Mouse (Mus musculus) midbrain, postnatal 0 days (tissue): Measurements from ENCODE around the gene Ptprh. TPM values are rescaled to one million over a fixed set of nuclear protein-coding genes. Genes with fewer than 3 reads are reported as not detected.
"Not testable (repeated sequence)": the region's sequence is repeated elsewhere in the genome, so short reads cannot be mapped to it uniquely, and the experiment has no call there.

Experiments
- ATAC-seq: fragments of 200-750 bp; cut with Nextera tagmentation; 2 replicates; pipeline ENCODE4 v1.8.0; 2017; ENCODE audit warnings: moderate number of reproducible peaks, mild to moderate bottlenecking, moderate TSS enrichment, moderate library complexity; ENCODE audit not compliant: low FRiP score
- DNase-seq: peaks from one replicate; pipeline ENCODE4 v3.0.0-alpha.2; 2015; ENCODE audit warnings: low spot score
- H3K27ac ChIP-seq: fragments of 300-500 bp; sonication (generic); 2 replicates; pipeline ENCODE4 v1.5.1; 2014; ENCODE audit warnings: low read depth, mild to moderate bottlenecking, low read length, mixed read lengths
- H3K27me3 ChIP-seq: fragments of 300-500 bp; sonication (generic); 2 replicates; pipeline ENCODE4 v1.6.1; 2014; ENCODE audit warnings: low read length, control low read depth, mixed read lengths; ENCODE audit not compliant: insufficient read depth
- H3K36me3 ChIP-seq: fragments of 300-500 bp; sonication (generic); 2 replicates; pipeline ENCODE4 v1.6.1; 2014; ENCODE audit warnings: low read length, control low read depth, mixed read lengths; ENCODE audit not compliant: insufficient read depth
- H3K4me1 ChIP-seq: fragments of 300-500 bp; sonication (generic); 2 replicates; pipeline ENCODE4 v1.6.1; 2014; ENCODE audit warnings: mild to moderate bottlenecking, control low read depth, antibody characterized with exemption, low read length, mixed read lengths; ENCODE audit not compliant: insufficient read depth
- H3K4me2 ChIP-seq: fragments of 300-500 bp; sonication (generic); 2 replicates; pipeline ENCODE4 v1.6.1; 2014; ENCODE audit warnings: low read depth, mild to moderate bottlenecking, low read length, mixed read lengths; ENCODE audit not compliant: poor library complexity, severe bottlenecking
- H3K4me3 ChIP-seq: fragments of 300-500 bp; sonication (generic); 2 replicates; pipeline ENCODE4 v1.5.1; 2014; ENCODE audit warnings: low read depth, mild to moderate bottlenecking, low read length, moderate library complexity
- H3K9ac ChIP-seq: fragments of 300-500 bp; sonication (generic); replicated peaks from 2 replicates; pipeline ENCODE4 v1.6.1; 2014; ENCODE audit warnings: mild to moderate bottlenecking, low read length, moderate library complexity, mixed read lengths; ENCODE audit not compliant: poor library complexity, severe bottlenecking
- H3K9me3 ChIP-seq: fragments of 300-500 bp; sonication (generic); 2 replicates; pipeline ENCODE4 v1.6.1; 2016; ENCODE audit warnings: low read length, control low read depth
- CTCF ChIP-seq: IDR thresholded peaks from 2 replicates; pipeline ENCODE4 v1.5.1; 2016; ENCODE audit warnings: antibody characterized with exemption, mild to moderate bottlenecking
- WGBS: fragments of 180-500 bp; shearing (Covaris S2); extraction: QIAGEN DNeasy Blood & Tissue Kit; methylation state at CpG from one replicate; pipeline ENCODE4 v1.1.7; 2014; 5-methylcytosine and 5-hydroxymethylcytosine counted together
- polyA plus RNA-seq: library from polyadenylated mRNA; unstranded; fragments of >200 nt; fragmentation: Nextera tagmentation; extraction: Ambion mirVana; gene quantifications from 2 replicates; pipeline ENCODE4 v1.2.1, GENCODE M21; 2015
- total RNA-seq: library from RNA; depleted of rRNA; stranded (reverse); fragments of >200 nt; gene quantifications from 2 replicates; pipeline ENCODE4 v1.2.3, GENCODE M21; 2014

Ptprh gene
- total and polyA plus RNA-seq, 2 experiments from 2014 or later, result 1.3 to 2.4 TPM

GRCm38 (mm10) chr7:4602969-4603368 is 872 bp downstream of the Ptprh start:
- Histone ChIP-seq H3K4me1 (no peaks in the 10 kb centered on the region), H3K36me3 (no peaks in the 10 kb centered on the region), H3K9me3 (0 out of 2 replicates have a peak, but pooled peaks cover 6% of the 10 kb centered on the region), H3K27ac (no peak overlapping the region), H3K9ac (no peak overlapping the region), H3K4me3 (no peak overlapping the region), H3K4me2 (no peak overlapping the region), H3K27me3 (no peaks in the 10 kb centered on the region)
- no peak for TF ChIP-seq CTCF
- DNase-seq (no peak), ATAC-seq (no peak)
- WGBS, result 89% methylated on average over 6 of the region's 6 CpGs

GRCm38 (mm10) chr7:4597046-4597445 is 6.8 kb downstream of the Ptprh start:
- H3K4me1 ChIP-seq, H3K27ac ChIP-seq, H3K36me3 ChIP-seq, H3K9me3 ChIP-seq, H3K9ac ChIP-seq, ATAC-seq, H3K27me3 ChIP-seq, H3K4me3 ChIP-seq, H3K4me2 ChIP-seq, DNase-seq: not testable (repeated sequence)
- WGBS, result 72% methylated on average over 4 of the region's 4 CpGs

DNA sequence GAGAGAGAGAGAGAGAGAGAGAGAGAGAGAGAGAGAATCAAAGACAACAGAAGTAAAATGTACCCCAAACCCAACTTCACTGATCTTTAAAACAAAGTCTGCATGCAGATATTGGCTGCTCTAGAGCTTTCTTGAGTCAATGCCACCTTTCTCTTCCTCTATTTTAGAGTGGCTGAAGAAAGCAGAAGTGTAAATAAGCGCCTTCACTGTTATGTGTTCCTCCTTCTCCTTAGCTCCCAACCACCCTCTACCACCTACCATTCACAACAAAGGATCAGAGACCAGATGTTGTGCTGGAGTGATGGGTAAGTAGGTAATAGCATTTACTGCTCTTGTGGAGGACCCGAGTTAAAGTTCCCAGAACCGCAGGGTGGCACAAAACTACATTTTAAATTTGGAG is 22.4 kb downstream of the Ptprh start:
- not testable (repeated sequence) for DNase-seq, H3K4me1 ChIP-seq, H3K9me3 ChIP-seq, H3K4me2 ChIP-seq, H3K4me3 ChIP-seq, H3K27me3 ChIP-seq, ATAC-seq, H3K36me3 ChIP-seq, H3K9ac ChIP-seq, H3K27ac ChIP-seq
- WGBS, result 81% methylated on average over 3 of the region's 3 CpGs

- 97% methylated on average over 2 of the region's 2 CpGs for WGBS
- H3K4me2 ChIP-seq, H3K4me1 ChIP-seq, H3K9me3 ChIP-seq, H3K27me3 ChIP-seq, H3K9ac ChIP-seq, H3K27ac ChIP-seq, H3K36me3 ChIP-seq, H3K4me3 ChIP-seq, DNase-seq, ATAC-seq: not testable (repeated sequence)
Observed at GRCm38 (mm10) chr7:4572361-4572760, 31.5 kb downstream of the Ptprh start.

GRCm38 (mm10) chr7:4562660-4563059 is 41.2 kb downstream of the Ptprh start:
- WGBS, result 98% methylated on average over 3 of the region's 3 CpGs

GRCm38 (mm10) chr7:4557167-4557560 is 46.7 kb downstream of the Ptprh start:
- Histone ChIP-seq H3K9me3 (no peaks in the 10 kb centered on the region), H3K9ac (no peak overlapping the region), H3K36me3 (no peaks in the 10 kb centered on the region), H3K27ac (no peak overlapping the region), H3K4me2 (peak overlapping the region; percentile 13; the same call in 1 of the 2 replicates), H3K27me3 (no peaks in the 10 kb centered on the region), H3K4me1 (no peaks in the 10 kb centered on the region), H3K4me3 (no peak overlapping the region)
- ATAC-seq (peak; percentile 33; the same call in 1 of the 2 replicates), DNase-seq (no peak)
- WGBS, result 71% methylated on average over 6 of the region's 6 CpGs
- no peak for TF ChIP-seq CTCF

More at GRCm38 (mm10) chr7:4562660-4563059, 41.2 kb downstream of the Ptprh start:
- TF ChIP-seq CTCF, result 0 out of 2 replicates have a peak, but pooled peaks have one; percentile 4
- DNase-seq (no peak), ATAC-seq (no peak)
- H3K27me3 ChIP-seq, result no peaks in the 10 kb centered on the region
- H3K4me2 ChIP-seq, result no peak overlapping the region
- H3K36me3 ChIP-seq, result no peaks in the 10 kb centered on the region
- H3K27ac ChIP-seq, result no peak overlapping the region
- no peak overlapping the region for H3K4me3 ChIP-seq
- no peak overlapping the region for H3K9ac ChIP-seq
- H3K4me1 ChIP-seq, result no peaks in the 10 kb centered on the region
- H3K9me3 ChIP-seq, result no peaks in the 10 kb centered on the region
